Mouse (Mus musculus): Measurements from ENCODE around the gene Gucy2f.
"Not testable (repeated sequence)": the region's sequence is repeated elsewhere in the genome, so short reads cannot be mapped to it uniquely, and the experiment has no call there.

The Gucy2f gene

DNA sequence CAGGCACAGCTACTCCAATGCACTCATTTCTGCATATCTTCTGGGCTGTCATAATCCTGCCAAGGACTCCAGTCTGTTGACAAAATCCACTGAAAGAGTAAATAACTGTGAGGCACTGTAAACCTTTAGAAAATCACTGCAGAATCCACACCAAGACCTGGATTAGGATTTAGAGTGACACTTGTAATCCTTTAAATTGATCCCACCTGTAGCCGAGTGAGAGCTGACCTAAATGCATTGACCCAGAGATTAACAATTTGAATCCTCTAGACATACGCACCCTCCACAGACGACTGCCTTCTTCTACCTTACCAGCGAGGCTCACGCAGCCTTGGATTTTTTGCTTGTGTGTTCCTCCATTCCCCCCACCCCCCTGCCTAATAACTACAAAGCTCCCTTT lies at the start of gene Gucy2f:
Gene Gucy2f (minus strand): TSS at position 101 of the 400 bp plus-strand sequence.
- DNase-seq (ENCODE audit: low read depth, low spot score): no peak

- DNase-seq (ENCODE audit: low read depth, low spot score): no peak
These were observed 49.1 kb upstream of the Gucy2f start for GRCm38 (mm10) chrX:142245682-142246327.

GRCm38 (mm10) chrX:142237101-142237500 lies 40.4 kb upstream of the Gucy2f start:
- DNase-seq (ENCODE audit: low read depth, low spot score): no peak

DNA sequence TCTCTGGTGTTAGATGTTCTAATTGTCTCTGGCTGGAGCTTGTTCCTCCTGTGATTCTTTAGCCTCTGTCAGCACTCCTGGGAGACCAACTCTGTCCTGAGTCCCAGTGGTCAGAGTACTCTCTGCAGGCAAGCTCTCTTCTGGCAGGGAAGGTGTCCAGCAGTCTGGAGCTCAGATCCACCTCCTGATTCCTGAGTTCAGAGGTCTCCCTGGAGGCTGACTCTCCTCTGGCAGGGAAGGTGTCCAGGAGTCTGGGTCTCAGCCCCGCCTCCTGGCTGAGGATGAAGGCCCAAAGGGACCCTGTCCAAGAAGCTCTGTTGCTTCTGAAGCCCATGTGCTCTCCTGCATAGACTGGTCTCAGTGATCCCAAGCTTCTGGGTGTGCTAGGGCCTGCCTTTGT lies 39.4 kb upstream of the Gucy2f start:
- DNase-seq (ENCODE audit: low read depth, low spot score): not testable (repeated sequence)

GRCm38 (mm10) chrX:142228769-142229158 lies 32.0 kb upstream of the Gucy2f start:
- no peak for DNase-seq (ENCODE audit: low read depth, low spot score)

GRCm38 (mm10) chrX:142228055-142228768 lies 31.5 kb upstream of the Gucy2f start:
- peak; percentile 49 for DNase-seq (ENCODE audit: low read depth, low spot score)

DNA sequence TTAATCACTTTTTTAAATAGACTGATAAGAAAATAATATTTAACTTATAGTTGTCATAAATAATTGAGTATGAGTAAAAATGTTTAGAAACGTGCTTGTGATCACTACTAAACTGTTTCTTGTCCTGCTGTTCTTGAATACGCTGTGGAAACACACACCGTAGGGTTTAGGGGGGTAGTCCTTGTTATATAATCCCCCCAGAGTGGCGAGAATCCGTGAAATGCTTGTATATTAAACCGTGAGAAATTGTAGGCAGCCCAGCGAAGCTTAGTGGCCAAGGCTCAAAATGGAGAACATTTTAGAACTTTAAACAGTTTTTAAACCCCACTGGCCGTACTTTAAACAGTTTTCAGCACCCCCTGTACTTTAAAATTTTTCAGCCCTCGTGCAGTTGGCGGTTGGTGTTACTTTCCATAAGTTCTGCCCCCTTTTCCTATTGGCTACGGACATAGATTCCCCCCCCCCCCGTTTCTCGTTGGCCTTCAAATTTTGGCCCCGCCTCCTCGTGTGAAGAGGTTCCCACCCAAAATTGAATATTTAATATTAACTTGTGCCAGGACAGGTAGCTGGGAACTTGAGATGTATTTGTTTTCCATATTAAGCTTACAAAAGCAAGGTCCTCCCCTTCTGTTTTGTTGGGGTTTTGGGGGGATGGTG lies 30.8 kb upstream of the Gucy2f start:
- peak; percentile 39 for DNase-seq (ENCODE audit: low read depth, low spot score)

GRCm38 (mm10) chrX:142226542-142226941 lies 29.8 kb upstream of the Gucy2f start, which contains the start of gene Nxt2:
Gene Nxt2 (plus strand): TSS chrX:142226770.
- no peak for DNase-seq (ENCODE audit: low read depth, low spot score)

GRCm38 (mm10) chrX:142200295-142200694 lies 3.6 kb upstream of the Gucy2f start:
- DNase-seq (ENCODE audit: low read depth, low spot score): peak; percentile 43

DNA sequence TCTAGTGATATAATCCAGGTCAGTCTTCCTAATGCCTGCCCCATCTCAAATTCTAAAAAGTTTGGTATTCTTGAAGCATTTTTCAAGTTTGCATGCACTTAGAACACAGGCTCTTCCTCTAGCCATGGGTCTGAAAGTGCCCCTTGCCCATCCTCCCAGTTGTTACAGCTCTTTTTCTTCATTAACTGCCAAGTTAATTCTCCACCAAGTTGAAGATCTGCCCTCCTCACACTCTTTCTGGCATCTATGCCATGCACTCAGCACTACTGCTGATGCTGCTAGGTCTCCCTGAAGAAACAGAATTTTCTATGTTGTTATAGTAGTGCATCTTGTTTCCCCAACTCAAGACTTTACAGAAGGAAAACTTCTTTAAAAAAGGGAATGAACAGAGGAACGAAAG lies 1.2 kb downstream of the Gucy2f start:
- DNase-seq (ENCODE audit: low read depth, low spot score): no peak

- DNase-seq (ENCODE audit: low read depth, low spot score): no peak
These were observed 2.3 kb downstream of the Gucy2f start for GRCm38 (mm10) chrX:142194420-142194819.

GRCm38 (mm10) chrX:142190355-142190754 lies 6.4 kb downstream of the Gucy2f start:
- no peak for DNase-seq (ENCODE audit: low read depth, low spot score)

- peak; percentile 28 for DNase-seq (ENCODE audit: low read depth, low spot score)
These were observed 7.6 kb downstream of the Gucy2f start for GRCm38 (mm10) chrX:142189023-142189703.

GRCm38 (mm10) chrX:142182026-142182425 lies 14.7 kb downstream of the Gucy2f start:
- DNase-seq (ENCODE audit: low read depth, low spot score): no peak

DNA sequence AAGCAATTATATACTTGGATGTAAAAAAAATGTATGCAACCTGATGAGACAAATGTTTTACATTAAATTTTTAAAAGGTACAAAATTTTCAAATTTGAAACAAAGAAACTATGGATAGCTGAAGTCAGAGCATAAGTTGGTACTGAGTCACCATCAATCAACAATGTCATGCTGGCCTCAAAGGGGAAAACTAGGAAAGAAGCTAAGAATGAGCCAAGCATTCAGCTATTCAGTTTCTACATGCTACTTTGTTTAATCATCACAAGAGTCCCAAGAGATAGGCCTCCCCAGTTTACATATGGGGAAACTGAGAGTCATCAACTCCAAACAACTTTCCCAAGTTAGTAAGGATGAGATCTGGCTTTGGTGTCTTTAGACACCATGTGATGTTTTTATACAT lies 19.8 kb downstream of the Gucy2f start:
- DNase-seq (ENCODE audit: low read depth, low spot score): no peak

- DNase-seq (ENCODE audit: low read depth, low spot score): no peak
These were observed 81.0 kb downstream of the Gucy2f start for GRCm38 (mm10) chrX:142115779-142116178.

GRCm38 (mm10) chrX:142111236-142111635 lies 85.5 kb downstream of the Gucy2f start:
- DNase-seq (ENCODE audit: low read depth, low spot score): no peak

GRCm38 (mm10) chrX:142096904-142097303 lies 99.8 kb downstream of the Gucy2f start:
- DNase-seq (ENCODE audit: low read depth, low spot score): peak; percentile 2

DNA sequence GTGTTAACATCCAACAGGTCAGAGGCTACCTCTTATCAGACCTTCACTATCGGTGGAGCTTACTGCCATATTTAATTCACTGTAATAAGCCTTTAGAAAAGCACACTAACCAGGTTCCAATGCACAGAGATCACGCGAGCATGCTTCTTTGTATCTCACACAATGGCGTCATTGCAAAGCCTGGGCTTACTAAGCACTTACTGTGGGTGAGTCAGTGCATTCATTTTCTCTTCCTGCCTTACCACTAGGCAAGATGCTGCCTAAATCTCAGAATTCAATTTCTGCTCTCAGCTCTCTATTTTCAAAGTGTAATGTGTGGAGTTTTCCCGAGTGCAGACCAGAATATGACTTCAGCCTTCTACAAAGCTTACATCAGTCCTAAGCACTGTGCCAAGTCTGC lies 101.2 kb downstream of the Gucy2f start:
- no peak for DNase-seq (ENCODE audit: low read depth, low spot score)

DNA sequence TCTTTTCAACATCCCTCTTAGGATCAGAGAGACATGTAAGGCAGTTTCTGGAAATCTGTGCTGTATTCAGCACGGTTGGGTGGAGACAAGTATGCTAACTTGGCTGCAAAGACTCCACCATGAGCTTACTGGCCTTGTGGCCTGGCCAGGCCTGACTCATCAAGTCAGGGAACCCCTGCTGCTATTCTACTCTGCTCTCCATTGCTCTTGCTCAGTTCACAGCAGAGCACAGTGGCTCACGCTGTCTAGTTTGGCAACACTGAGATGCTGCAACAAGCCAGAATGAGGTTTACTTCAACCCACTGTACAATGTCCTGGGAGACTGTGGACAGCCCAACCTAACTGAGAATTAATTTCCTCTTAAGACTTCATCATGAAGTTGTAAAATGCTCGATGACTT lies 134.1 kb downstream of the Gucy2f start:
- no peak for DNase-seq (ENCODE audit: low read depth, low spot score)

All from forelimb bud, embryonic 11.5 days (tissue).